Mouse (Mus musculus): ENCODE data around the gene Ugt1a9.

- TF ChIP-seq CTCF (IDR thresholded peaks at IDR 0.05; ENCODE audit: control insufficient read depth, insufficient read depth, low read length) (no peak), POLR2A (IDR thresholded peaks at IDR 0.05; ENCODE audit: borderline replicate concordance, control insufficient read depth, low read depth, low read length) (no peak)
Measured at GRCm38 (mm10) chr1:88258361-88258760, 187.8 kb downstream of the Ugt1a9 start.
